Mouse (Mus musculus) heart, postnatal 10 days (tissue): ENCODE data around the gene Aspscr1. TPM values are rescaled to one million over a fixed set of nuclear protein-coding genes. Genes with fewer than 3 reads are reported as not detected.
A peak's percentile ranks its signal among the peaks of the same experiment; 100 is the strongest.

Experiments
- DNase-seq, 2 experiments: peaks; one replicate each; pipeline ENCODE4 v3.0.0; 2021
- intact Hi-C: fragments of 180-260 bp; cut with DNase I; formaldehyde crosslinking; loops from one replicate; pipeline ENCODE4 v1.15.1; 2025
- total RNA-seq, 2 experiments: library from RNA; stranded (reverse); gene quantifications; 2 replicates each; pipeline ENCODE4 v1.2.3; 2021

The Aspscr1 gene
- total RNA-seq, 2 experiments from 2014 or later, result 52.8 to 53.0 TPM

DNA sequence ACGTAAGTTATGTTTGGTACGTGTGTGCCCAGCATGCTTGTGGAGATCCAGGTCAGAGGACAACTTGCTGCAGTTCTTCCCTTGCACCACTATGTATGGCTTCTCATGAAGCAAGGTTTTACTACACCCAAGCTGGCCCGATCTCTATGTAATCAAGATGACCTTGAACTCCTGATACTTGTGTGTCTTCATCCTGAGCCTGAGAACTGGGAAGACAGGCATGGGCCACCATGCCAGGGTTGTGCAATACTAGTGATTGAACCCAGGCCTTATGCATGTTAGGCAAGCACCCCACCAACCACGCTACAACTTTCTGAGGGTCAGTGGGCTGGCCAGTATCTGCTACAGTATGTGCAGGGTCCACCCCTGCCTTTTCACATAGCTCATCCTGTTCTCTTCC is 4.2 kb downstream of the Aspscr1 start:
- intact Hi-C loops, result no loop called here

GRCm38 (mm10) chr11:120679909-120680308 is 7.1 kb downstream of the Aspscr1 start:
- peak in 1 of 2 experiments; percentile 52 for DNase-seq

More for the DNA sequence above, 4.2 kb downstream of the Aspscr1 start:
- DNase-seq, result no peak

GRCm38 (mm10) chr11:120682683-120683082 is 9.9 kb downstream of the Aspscr1 start:
- no peak for DNase-seq
- intact Hi-C loops, result no loop called here

More at GRCm38 (mm10) chr11:120679909-120680308, 7.1 kb downstream of the Aspscr1 start:
- intact Hi-C loops, result loop anchor here (2.0 kb wide), 1 partner anchor 21 kb away; no protein-coding TSS in a partner anchor

- no peak for DNase-seq
- intact Hi-C loops, result no loop called here
Observed at GRCm38 (mm10) chr11:120683536-120683935, 10.8 kb downstream of the Aspscr1 start.

DNA sequence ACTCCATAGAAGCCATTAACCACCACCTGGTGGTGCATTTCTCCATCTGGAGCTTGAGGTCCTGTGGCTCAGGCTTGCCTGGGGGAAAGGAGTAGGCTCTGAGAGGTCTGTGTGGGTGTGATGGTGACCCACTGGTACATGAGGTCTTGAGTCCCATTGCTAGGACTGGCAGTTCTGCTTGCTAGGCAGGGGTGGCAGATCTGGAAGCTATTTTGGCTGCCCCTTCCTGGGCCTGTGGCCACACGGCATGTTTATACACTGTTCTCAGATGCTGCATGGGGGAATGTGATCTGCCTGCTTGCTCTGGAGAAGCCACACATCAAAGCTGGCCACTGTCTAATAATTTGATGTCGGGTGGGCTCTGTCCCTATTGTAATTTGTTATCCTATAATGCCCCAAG is 11.3 kb downstream of the Aspscr1 start:
- no peak for DNase-seq
- intact Hi-C loops, result no loop called here

DNA sequence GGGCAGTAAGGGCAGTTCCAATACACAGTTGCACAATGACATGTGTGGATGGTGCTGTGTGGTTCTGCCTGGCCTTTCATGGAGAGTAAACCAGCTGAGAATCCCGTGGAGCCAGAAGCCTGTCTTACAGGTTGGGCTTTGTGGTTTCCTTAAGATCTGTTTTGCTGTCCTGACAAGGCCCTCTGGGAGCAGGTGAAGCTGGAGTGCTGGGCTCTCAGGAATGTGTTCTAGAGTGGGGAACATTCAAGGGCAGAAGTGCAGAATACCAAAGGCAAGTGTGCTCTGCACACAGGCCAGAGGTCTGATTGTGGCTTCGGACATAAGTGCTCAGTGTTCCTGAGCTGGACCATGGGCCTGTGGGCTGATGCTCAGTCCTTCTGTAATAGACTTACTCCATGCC is 11.9 kb downstream of the Aspscr1 start:
- no peak for DNase-seq
- intact Hi-C loops, result no loop called here

- intact Hi-C loops, result no loop called here
Observed at GRCm38 (mm10) chr11:120686650-120687272, 14.0 kb downstream of the Aspscr1 start.

GRCm38 (mm10) chr11:120689365-120689764 is 16.6 kb downstream of the Aspscr1 start:
- intact Hi-C loops, result no loop called here

More at GRCm38 (mm10) chr11:120686650-120687272, 14.0 kb downstream of the Aspscr1 start:
- DNase-seq, result no peak

DNA sequence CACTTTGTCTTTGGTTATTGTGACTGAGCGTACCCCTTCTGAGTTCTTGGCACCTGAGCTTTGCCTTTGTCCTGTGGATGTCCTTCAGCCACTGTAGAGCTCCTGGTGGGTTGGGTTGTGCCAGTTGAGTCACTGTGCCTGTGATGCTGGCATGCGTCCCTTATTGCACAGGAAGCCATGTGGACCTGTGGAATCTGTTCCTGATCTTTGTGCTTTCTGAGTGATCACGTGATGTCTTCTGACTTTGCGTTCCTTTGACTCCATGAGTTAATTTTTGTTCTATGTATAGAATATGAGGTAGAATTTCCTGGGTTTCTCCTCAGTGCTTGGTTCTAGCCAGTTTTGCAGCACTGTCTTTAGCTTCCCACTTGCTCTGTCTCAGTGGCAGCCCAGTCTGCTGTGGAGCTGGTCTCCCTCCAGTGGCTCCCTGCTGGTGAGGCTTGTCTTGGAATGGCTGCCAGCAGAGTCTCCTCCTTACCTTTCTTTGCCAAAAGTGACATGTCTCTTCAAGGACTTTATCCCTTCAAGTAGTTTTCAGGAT is 19.8 kb downstream of the Aspscr1 start:
- intact Hi-C loops, result no loop called here
- DNase-seq, result peak; percentile 45 to 54

More at GRCm38 (mm10) chr11:120689365-120689764, 16.6 kb downstream of the Aspscr1 start:
- no peak for DNase-seq

DNA sequence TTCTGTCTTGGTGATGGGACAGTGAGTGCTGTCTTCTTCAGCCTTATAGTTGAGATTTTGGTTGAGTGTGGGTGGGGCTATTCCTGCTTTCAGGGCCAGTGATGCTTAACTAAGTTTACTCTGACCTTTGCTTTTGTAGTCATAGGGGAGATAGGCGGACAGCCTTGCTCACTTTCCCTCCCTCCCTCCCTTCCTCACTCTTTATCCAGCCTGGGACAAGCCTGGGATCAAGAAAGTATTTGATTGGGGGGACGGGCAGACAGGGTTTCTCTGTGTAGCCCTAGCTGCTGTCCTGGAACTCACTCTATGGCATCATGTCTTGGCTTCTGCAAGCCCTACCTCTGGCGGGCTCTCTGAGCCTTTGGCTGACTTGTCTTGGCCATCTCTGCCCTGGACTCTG is 20.7 kb downstream of the Aspscr1 start:
- intact Hi-C loops, result no loop called here
- no peak for DNase-seq

- intact Hi-C loops, result no loop called here
- DNase-seq, result no peak
Observed at GRCm38 (mm10) chr11:120695184-120695583, 22.4 kb downstream of the Aspscr1 start.

- intact Hi-C loops, result no loop called here
- no peak for DNase-seq
Observed at GRCm38 (mm10) chr11:120695641-120696040, 22.9 kb downstream of the Aspscr1 start.

GRCm38 (mm10) chr11:120696568-120696967 is 23.8 kb downstream of the Aspscr1 start:
- DNase-seq, result no peak
- intact Hi-C loops, result no loop called here

GRCm38 (mm10) chr11:120697741-120698140 is 25.0 kb downstream of the Aspscr1 start:
- peak; percentile 77 to 81 for DNase-seq

GRCm38 (mm10) chr11:120703696-120704454 is 31.1 kb downstream of the Aspscr1 start:
- peak; percentile 33 to 58 for DNase-seq
- intact Hi-C loops, result no loop called here

More at GRCm38 (mm10) chr11:120697741-120698140, 25.0 kb downstream of the Aspscr1 start:
- intact Hi-C loops, result no loop called here

- no peak for DNase-seq
- intact Hi-C loops, result no loop called here
Observed at GRCm38 (mm10) chr11:120704486-120705325, 31.9 kb downstream of the Aspscr1 start.

- no peak for DNase-seq
- intact Hi-C loops, result no loop called here
Observed at GRCm38 (mm10) chr11:120706120-120706519, 33.3 kb downstream of the Aspscr1 start.

- DNase-seq, result no peak
- intact Hi-C loops, result no loop called here
Observed at GRCm38 (mm10) chr11:120707225-120707624, 34.5 kb downstream of the Aspscr1 start.

DNA sequence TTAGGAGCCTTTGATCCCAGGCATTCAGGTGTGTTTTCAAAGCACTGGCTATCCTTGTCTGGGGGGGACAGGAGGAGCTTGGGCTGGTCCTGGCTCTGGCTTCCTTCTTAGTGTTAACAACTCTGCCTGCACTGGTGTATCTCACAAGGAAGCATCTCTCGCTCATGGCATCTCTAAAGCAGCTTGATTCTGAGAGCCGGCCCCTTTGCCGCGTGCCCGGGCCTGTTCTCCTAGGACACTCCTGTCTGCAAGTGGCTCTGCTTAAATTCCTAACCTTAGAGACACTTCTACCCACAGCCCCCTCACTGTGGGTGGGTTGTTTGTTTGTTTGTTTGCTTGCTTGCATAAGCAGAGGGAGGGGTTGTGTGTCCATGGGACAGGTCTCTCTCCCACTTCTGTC is 35.2 kb downstream of the Aspscr1 start:
- no peak for DNase-seq
- intact Hi-C loops, result no loop called here

DNA sequence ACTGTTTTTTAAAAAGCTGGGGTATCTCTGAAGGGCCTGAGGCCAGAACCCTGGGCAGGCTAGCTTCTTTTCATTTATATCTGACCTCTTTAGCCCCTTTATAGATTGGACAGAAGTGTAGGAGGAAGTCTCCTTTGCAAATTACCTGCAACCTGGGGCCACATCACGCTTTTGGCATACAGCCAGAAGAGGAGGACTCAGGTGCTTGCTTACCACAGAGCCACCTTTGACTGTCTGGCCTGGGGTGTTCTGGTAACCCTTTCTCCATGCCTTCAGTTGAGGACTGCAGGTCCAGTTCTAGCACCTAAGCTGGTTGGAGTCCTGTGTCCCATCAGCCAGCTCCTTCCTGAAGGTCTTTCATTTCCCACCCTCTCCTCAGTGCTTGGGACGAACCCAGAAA is 36.8 kb downstream of the Aspscr1 start:
- no peak for DNase-seq
- intact Hi-C loops, result no loop called here

DNA sequence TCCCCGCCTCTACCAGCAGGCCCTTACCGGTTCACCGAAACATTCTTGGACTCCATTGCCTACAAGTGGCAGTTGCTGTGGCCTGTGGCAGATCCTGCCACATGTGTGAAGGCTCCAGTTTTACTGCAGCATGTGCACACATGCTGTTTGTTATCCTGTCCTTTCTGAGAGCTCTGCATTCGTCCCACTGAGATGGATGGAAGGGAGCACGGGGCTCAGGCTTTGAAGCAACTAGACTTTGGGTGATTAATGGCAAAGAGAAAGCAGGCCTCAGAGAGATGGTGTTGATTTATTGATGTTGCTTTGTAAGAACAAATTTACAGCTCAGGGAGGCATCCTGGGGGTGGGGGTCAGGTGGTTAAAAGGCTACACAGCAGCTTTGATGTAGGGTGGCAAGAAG is 37.9 kb downstream of the Aspscr1 start:
- no peak for DNase-seq
- intact Hi-C loops, result loop anchor here (2.0 kb wide), 1 partner anchor 196 kb away; no protein-coding TSS in a partner anchor
